Mouse (Mus musculus) adrenal gland (tissue): ENCODE results near the gene AC134908.4.
"Not testable (repeated sequence)": the region's sequence is repeated elsewhere in the genome, so short reads cannot be mapped to it uniquely, and the experiment has no call there.

Experiments
- intact Hi-C: fragments of 180-260 bp; cut with DNase I; formaldehyde crosslinking; loops from one replicate; pipeline ENCODE4 v1.15.1; 2025

AC134908.4 gene

GRCm38 (mm10) chr17:25808789-25809605 is 13.5 kb upstream of the AC134908.4 start, which contains the start of gene Fbxl16:
Fbxl16 (plus strand) TSS chr17:25809085.
- intact Hi-C loops = no loop called here

GRCm38 (mm10) chr17:25808028-25808427 is 12.6 kb upstream of the AC134908.4 start:
- intact Hi-C loops = no loop called here

- intact Hi-C loops = not testable (repeated sequence)
Observed at GRCm38 (mm10) chr17:25807452-25807851, 12.0 kb upstream of the AC134908.4 start.

GRCm38 (mm10) chr17:25806507-25806906 is 11.0 kb upstream of the AC134908.4 start:
- intact Hi-C loops = no loop called here

DNA sequence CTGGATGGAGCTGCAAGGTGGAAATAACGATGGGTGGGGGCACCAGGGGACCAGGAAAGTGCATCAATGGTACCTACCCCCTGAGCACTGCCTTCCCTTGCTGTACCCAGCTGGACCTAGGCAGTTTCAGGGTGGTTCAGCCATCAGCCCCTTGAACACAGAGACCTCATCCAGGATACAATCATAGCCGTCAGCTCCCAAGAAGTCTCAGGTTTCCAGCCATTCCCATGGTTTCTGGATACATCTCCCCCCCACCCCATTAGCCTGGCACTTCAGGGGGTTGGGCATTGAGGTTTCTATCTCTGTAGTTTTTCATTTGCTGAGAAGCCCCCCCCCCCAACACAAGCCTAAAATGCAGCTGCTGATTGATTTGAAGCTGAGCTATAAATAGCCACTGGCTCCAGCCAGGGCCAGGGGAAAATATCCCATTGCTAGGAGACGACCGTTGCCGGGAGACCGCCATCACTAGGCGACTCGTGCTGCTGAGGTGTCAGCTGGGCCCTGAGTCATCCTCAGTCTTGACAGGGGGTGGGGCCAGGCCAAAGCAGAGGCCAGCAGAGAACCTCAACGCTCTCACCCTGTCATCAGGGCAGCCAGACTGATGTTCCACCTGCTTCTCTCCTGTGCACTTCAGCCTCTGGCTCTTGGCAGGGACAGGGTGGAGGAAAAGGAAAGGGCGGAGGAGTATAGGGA is 7.5 kb upstream of the AC134908.4 start:
- intact Hi-C loops = loop anchor here (2.0 kb wide), 1 partner anchor 30 kb away; the partner anchor contains the start of gene Narfl

- intact Hi-C loops = loop anchor here (1.0 kb wide), 1 partner anchor 69 kb away; no protein-coding TSS in a partner anchor
Observed at GRCm38 (mm10) chr17:25801029-25801428, 5.6 kb upstream of the AC134908.4 start.

- intact Hi-C loops = loop anchor here (10.0 kb wide), 1 partner anchor 222 kb away; the partner anchor contains the start of genes Lmf1 and Sox8
Observed at GRCm38 (mm10) chr17:25796951-25797369, 1.5 kb upstream of the AC134908.4 start, which contains the start of gene Metrn. Metrn (minus strand) TSS chr17:25797136.

GRCm38 (mm10) chr17:25796211-25796771 is 832 bp upstream of the AC134908.4 start:
- intact Hi-C loops = loop anchor here (10.0 kb wide), 1 partner anchor 221 kb away; the partner anchor contains the start of genes Lmf1 and Sox8

DNA sequence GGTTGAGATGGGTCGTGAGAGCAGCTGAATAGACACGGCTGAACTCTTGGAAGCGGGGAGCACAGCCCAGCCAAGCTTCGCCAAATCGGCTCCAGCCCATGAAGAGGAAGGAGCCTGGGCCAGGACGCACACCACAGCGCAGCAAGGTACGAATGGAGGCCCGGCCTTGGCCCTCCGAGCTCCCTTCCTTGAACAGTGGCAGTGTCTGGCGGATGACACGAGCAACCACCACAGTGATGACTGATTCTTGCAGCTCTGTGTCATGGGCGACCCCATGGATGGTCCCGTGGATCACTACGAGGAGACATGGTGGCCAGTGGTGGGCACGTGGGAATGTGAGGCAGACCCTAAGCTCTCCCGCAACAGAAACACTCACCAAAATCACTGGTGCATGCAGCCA is 461 bp downstream of the AC134908.4 start:
- intact Hi-C loops = loop anchor here (10.0 kb wide), 1 partner anchor 220 kb away; the partner anchor contains the start of genes Lmf1 and Sox8

GRCm38 (mm10) chr17:25794197-25794596 is 1.3 kb downstream of the AC134908.4 start:
- intact Hi-C loops = loop anchor here (10.0 kb wide), 1 partner anchor 219 kb away; the partner anchor contains the start of genes Lmf1 and Sox8

DNA sequence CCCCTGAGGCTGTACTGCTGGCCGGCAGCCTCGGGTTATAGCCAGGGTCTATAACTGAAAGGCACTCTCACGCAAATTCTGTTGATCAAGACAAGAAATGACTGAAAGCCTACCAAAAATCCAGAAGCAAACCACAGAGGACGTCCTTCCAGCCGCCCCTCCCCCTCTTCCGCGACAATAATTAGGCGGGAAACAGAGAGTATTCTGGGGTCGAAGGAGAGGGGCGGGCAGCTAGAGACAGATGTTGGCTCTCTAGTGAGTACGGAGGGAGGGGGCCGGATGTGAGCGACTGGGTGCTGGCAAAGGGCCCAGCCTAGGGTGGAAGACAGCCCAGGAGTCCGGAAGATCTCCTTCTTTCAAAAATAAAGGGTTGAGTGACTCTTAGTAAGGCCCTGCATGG is 2.8 kb downstream of the AC134908.4 start, which contains the start of gene Fam173a:
TSS of gene Fam173a (minus strand) at position 287 of the 400 bp plus-strand sequence.
- intact Hi-C loops = loop anchor here (10.0 kb wide), 1 partner anchor 218 kb away; the partner anchor contains the start of genes Lmf1 and Sox8

- intact Hi-C loops = loop anchor here (10.0 kb wide), 1 partner anchor 217 kb away; the partner anchor contains the start of genes Lmf1 and Sox8
Observed at GRCm38 (mm10) chr17:25791843-25792527, 3.5 kb downstream of the AC134908.4 start.

DNA sequence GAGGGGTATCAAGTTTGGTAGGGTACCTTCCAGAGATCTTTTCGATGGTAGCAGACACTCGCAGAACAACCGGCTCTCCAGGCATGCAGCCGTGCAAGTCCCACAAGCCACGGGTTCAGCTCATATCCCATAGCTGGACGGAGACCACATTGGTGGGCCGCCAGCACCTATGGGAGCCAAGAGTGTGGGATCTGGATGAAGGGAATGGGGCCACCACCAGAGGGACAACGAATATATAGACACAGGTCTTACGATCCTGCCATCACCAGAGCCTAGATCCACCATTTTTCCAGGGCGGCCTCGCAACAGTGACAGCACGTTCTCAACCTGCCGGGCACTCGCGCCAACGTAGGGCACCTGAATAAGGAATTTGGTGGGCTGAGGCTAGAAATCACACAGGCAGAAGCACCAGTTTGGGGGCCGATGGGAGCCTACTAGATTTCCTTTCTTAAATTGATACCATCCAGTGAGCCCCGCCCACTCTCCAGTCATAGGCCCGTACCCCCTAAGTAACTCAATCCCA is 4.1 kb downstream of the AC134908.4 start:
- intact Hi-C loops = loop anchor here (10.0 kb wide), 1 partner anchor 217 kb away; the partner anchor contains the start of genes Lmf1 and Sox8

GRCm38 (mm10) chr17:25786781-25787504 is 8.5 kb downstream of the AC134908.4 start:
- intact Hi-C loops = no loop called here

DNA sequence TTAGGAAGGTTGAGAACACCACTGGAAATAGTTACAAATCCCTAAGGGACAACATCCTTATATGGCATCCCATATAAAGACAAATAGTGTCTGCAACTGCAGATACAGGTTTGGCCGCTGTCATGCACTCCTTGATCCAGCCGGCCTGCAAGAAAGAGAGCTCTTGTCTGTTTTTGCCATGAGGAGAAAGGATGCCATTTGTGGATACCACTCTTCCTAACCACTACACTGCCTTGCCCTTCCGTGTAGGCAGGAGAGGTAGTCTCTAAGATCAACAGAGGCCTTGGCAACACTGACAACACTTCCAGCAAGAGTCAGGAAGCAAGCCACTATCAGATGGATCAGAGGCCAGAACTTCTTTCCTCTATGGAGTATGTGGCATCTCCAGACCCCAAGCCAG is 9.2 kb downstream of the AC134908.4 start, which contains the start of gene Ccdc78:
TSS of gene Ccdc78 (plus strand) at position 301 of the 400 bp plus-strand sequence.
- intact Hi-C loops = no loop called here

DNA sequence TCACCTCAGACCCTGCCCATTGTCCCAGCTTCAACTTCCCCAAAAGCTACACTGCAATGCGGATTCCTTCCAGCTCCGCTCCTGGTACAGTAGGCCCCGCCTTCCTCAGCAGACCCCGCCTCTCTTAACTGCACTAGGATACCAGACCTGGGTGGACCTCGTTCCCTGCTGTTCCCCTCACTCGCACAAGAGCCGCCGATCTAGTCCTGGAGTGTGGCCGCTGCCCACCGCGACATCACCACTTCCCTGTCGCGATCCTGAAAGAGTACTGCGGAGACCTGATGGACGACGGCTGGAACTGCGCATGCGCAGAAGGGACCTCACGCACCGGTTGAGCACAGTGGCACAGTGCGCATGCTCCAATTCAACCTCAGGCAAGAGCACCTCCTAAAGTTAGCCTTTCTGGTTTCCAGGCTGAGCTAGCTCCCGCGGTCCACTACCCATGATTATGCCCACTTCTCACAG is 10.1 kb downstream of the AC134908.4 start, which contains the start of gene Haghl:
TSS of gene Haghl (minus strand) at position 393 of the 465 bp plus-strand sequence.
- intact Hi-C loops = no loop called here

GRCm38 (mm10) chr17:25783861-25784574 is 11.4 kb downstream of the AC134908.4 start:
- intact Hi-C loops = no loop called here

GRCm38 (mm10) chr17:25783086-25783485 is 12.4 kb downstream of the AC134908.4 start:
- intact Hi-C loops = no loop called here
